Mouse (Mus musculus) thymus, adult 2 months (tissue): Measurements from ENCODE around the gene Pah. TPM values are rescaled to one million over a fixed set of nuclear protein-coding genes. Genes with fewer than 3 reads are reported as not detected.

Experiments used
- DNase-seq: peaks from one replicate; pipeline ENCODE4 v3.0.0; 2021
- H3K27ac ChIP-seq: fragments of 200-500 bp; 2 replicates; pipeline ENCODE4 v1.5.1; 2012; ENCODE audit warnings: low read length, control low read depth; ENCODE audit not compliant: control insufficient read depth, insufficient read depth
- H3K27me3 ChIP-seq: fragments of 200-500 bp; 2 replicates; pipeline ENCODE4 v1.6.1; 2012; ENCODE audit warnings: mild to moderate bottlenecking, low read length, moderate library complexity, mixed read lengths; ENCODE audit not compliant: control insufficient read depth, insufficient read depth
- H3K36me3 ChIP-seq: fragments of 200-500 bp; 2 replicates; pipeline ENCODE4 v1.6.1; 2012; ENCODE audit warnings: mild to moderate bottlenecking, low read length, moderate library complexity; ENCODE audit not compliant: control insufficient read depth, insufficient read depth
- H3K4me1 ChIP-seq: fragments of 200-500 bp; replicated peaks from 2 replicates; pipeline ENCODE4 v1.6.1; 2012; ENCODE audit warnings: low read length; ENCODE audit not compliant: control insufficient read depth, insufficient read depth
- H3K4me3 ChIP-seq: fragments of 200-500 bp; 2 replicates; pipeline ENCODE4 v1.5.1; 2012; ENCODE audit warnings: mild to moderate bottlenecking, low read length, control low read depth, moderate library complexity; ENCODE audit not compliant: control insufficient read depth, insufficient read depth
- CTCF ChIP-seq: fragments of 200-500 bp; IDR thresholded peaks from 2 replicates; pipeline ENCODE4 v1.5.1; 2012; ENCODE audit warnings: mild to moderate bottlenecking, control low read depth, low read length, moderate library complexity, borderline replicate concordance; ENCODE audit not compliant: control insufficient read depth, poor library complexity, insufficient read depth; ENCODE audit errors: extremely low read depth
- POLR2A ChIP-seq: fragments of 200-500 bp; IDR thresholded peaks from 2 replicates; pipeline ENCODE4 v1.6.1; 2012; ENCODE audit warnings: mild to moderate bottlenecking, low read length, control low read depth, moderate library complexity; ENCODE audit not compliant: control insufficient read depth, poor library complexity, insufficient read depth; ENCODE audit errors: extremely low read depth
- WGBS: fragments of 180-500 bp; shearing (Covaris S2); methylation state at CpG from one replicate; pipeline ENCODE4 v1.1.7; 2018; 5-methylcytosine and 5-hydroxymethylcytosine counted together
- polyA plus RNA-seq: library from polyadenylated mRNA; depleted of rRNA; stranded (reverse); fragments of >200 nt; gene quantifications from 2 replicates; pipeline ENCODE4 v1.2.3, GENCODE M21; 2012

The Pah gene
- polyA plus RNA-seq, 1 experiment = 0.36 TPM

GRCm38 (mm10) chr10:87492661-87493551 is 28.7 kb upstream of the Pah start:
- Histone ChIP-seq H3K27me3 (no peaks in the 10 kb centered on the region; the same call in 1 of the 2 replicates), H3K4me1 (no peaks in the 10 kb centered on the region), H3K36me3 (no peaks in the 10 kb centered on the region), H3K27ac (no peak overlapping the region), H3K4me3 (peak overlapping the region; percentile 13; the same call in 1 of the 2 replicates)
- no peak for DNase-seq
- TF ChIP-seq POLR2A (no peak), CTCF (no peak)
- WGBS = 3% methylated on average over 75 of the region's 90 CpGs

GRCm38 (mm10) chr10:87493576-87493975 is 28.0 kb upstream of the Pah start, which contains the start of gene Ascl1:
Ascl1 (minus strand) TSS chr10:87493660.
- peak within 1 kb of the TSS; percentile 13; the same call in 1 of the 2 replicates for H3K4me3 ChIP-seq
- DNase-seq = no peak
- no peak for TF ChIP-seq POLR2A
- TF ChIP-seq CTCF = no peak
- H3K36me3 ChIP-seq = no peaks in the 10 kb centered on the region
- no peak within 1 kb of the TSS for H3K27ac ChIP-seq
- H3K27me3 ChIP-seq = no peaks in the 10 kb centered on the region; the same call in 1 of the 2 replicates
- WGBS = 3% methylated on average over 29 of the region's 34 CpGs
- no peaks in the 10 kb centered on the region for H3K4me1 ChIP-seq

- Histone ChIP-seq H3K27me3 (no peaks in the 10 kb centered on the region; the same call in 1 of the 2 replicates), H3K36me3 (no peaks in the 10 kb centered on the region), H3K4me1 (no peaks in the 10 kb centered on the region), H3K4me3 (no peak overlapping the region), H3K27ac (no peak overlapping the region)
- no peak for DNase-seq
- WGBS = 2% methylated on average over 4 of the region's 4 CpGs
- TF ChIP-seq POLR2A (no peak), CTCF (no peak)
Measured at GRCm38 (mm10) chr10:87494176-87494575, 27.4 kb upstream of the Pah start.

GRCm38 (mm10) chr10:87494596-87494995 is 27.0 kb upstream of the Pah start:
- WGBS = 9% methylated on average over 18 of the region's 18 CpGs
- no peak for DNase-seq
- H3K36me3 ChIP-seq = no peaks in the 10 kb centered on the region
- H3K4me3 ChIP-seq = no peak overlapping the region
- no peaks in the 10 kb centered on the region; the same call in 1 of the 2 replicates for H3K27me3 ChIP-seq
- no peaks in the 10 kb centered on the region for H3K4me1 ChIP-seq
- H3K27ac ChIP-seq = no peak overlapping the region
- TF ChIP-seq CTCF (no peak), POLR2A (no peak)

- TF ChIP-seq CTCF (no peak), POLR2A (no peak)
- DNase-seq = no peak
- Histone ChIP-seq H3K4me1 (no peaks in the 10 kb centered on the region), H3K4me3 (no peak overlapping the region), H3K27ac (no peak overlapping the region), H3K27me3 (no peaks in the 10 kb centered on the region; the same call in 1 of the 2 replicates), H3K36me3 (no peaks in the 10 kb centered on the region)
- WGBS = 90% methylated on average over 2 of the region's 2 CpGs
Measured at GRCm38 (mm10) chr10:87497056-87497455, 24.5 kb upstream of the Pah start.

GRCm38 (mm10) chr10:87500926-87501658 is 20.5 kb upstream of the Pah start:
- Histone ChIP-seq H3K4me3 (no peak overlapping the region), H3K36me3 (no peaks in the 10 kb centered on the region), H3K4me1 (no peaks in the 10 kb centered on the region), H3K27me3 (no peaks in the 10 kb centered on the region), H3K27ac (no peak overlapping the region)
- TF ChIP-seq CTCF (no peak), POLR2A (no peak)
- WGBS = 28% methylated on average over 20 of the region's 20 CpGs
- no peak for DNase-seq
